Mouse (Mus musculus) spleen, postnatal 14 days (tissue): ENCODE measurements around the gene 5330417H12Rik.
A peak's percentile ranks its signal among the peaks of the same experiment; 100 is the strongest.

ENCODE experiments used
- DNase-seq, 2 experiments: peaks; one replicate each; pipeline ENCODE4 v3.0.0; 2021 to 2022; ENCODE audit warnings: low spot score in 2 of 2

Gene 5330417H12Rik

DNA sequence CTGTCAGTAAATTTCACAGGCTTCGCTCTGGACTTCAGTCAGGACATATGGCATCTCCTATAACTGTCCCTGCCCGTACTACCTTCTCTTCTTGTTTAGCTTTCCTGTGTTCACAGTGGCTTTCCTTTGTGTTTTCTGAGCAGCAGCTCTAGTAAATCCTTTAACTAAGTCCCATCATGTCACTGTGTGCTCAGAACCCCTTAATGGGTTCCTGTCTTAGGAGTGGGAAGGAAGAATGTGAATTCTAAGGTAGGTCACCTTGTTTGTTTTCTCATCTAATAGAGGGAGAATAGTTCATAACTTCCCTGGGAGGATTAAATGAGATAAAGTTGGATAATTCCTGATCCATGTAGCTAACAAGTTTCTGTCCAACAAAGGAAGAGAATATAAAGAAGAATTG is at the start of gene 5330417H12Rik:
TSS of gene 5330417H12Rik (minus strand) at position 101 of the 400 bp plus-strand sequence.
- no peak for DNase-seq

DNA sequence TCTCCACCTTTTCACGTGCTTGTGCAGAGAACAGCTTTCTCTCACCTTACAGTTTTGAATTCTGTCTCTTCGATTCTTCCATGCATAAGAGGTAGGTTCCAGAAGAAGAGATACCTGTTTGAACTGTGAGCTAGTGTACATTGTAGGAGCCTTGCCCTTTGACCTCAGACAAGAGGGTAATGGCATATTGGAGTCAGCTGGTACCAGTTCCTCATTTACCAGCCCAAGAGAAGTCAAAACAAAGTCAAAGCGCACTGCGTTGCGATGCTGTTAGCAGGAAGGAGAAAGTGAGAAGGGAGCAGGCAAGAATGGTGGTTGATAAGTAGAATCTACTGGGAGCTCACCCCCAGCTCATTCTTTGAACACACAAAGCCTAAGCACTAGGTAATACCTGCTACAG is 43.6 kb upstream of the 5330417H12Rik start:
- no peak for DNase-seq

GRCm38 (mm10) chr7:107666262-107666902 is 41.4 kb upstream of the 5330417H12Rik start:
- DNase-seq: no peak

DNA sequence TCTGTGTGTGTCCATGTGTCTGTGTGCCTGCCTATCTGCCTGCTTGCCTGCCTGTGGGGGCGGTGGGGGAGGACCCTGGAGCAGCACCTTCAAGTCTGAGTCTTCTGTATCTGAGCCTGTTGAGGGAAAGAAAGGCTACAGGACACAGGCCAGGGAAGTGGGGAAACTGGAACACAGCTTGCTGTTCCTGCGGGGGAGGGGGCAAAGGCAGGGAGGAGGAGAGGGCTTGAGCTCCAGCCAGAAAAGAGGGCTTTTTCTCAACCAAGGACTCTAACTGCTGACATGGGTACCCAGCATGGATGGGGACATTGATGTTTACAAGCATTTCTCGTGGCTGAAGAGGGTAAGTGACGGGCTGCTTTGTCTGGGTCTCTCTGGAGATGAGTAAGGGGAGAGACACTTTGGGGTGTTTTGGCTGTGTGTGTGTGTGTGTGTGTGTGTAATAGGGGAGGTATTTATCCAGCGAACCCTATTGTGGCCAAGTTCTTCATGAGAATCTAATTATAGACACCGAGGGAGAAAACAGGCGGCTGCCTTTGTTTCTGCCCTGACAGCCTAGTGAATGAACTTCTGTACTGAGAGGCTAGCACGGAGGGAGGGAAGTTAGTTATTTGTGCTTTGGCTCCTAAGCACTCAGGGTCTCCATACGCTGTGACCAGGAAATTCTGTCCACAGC is 40.8 kb upstream of the 5330417H12Rik start:
- no peak for DNase-seq

- no peak for DNase-seq
Measured at GRCm38 (mm10) chr7:107665221-107665585, 40.2 kb upstream of the 5330417H12Rik start.

DNA sequence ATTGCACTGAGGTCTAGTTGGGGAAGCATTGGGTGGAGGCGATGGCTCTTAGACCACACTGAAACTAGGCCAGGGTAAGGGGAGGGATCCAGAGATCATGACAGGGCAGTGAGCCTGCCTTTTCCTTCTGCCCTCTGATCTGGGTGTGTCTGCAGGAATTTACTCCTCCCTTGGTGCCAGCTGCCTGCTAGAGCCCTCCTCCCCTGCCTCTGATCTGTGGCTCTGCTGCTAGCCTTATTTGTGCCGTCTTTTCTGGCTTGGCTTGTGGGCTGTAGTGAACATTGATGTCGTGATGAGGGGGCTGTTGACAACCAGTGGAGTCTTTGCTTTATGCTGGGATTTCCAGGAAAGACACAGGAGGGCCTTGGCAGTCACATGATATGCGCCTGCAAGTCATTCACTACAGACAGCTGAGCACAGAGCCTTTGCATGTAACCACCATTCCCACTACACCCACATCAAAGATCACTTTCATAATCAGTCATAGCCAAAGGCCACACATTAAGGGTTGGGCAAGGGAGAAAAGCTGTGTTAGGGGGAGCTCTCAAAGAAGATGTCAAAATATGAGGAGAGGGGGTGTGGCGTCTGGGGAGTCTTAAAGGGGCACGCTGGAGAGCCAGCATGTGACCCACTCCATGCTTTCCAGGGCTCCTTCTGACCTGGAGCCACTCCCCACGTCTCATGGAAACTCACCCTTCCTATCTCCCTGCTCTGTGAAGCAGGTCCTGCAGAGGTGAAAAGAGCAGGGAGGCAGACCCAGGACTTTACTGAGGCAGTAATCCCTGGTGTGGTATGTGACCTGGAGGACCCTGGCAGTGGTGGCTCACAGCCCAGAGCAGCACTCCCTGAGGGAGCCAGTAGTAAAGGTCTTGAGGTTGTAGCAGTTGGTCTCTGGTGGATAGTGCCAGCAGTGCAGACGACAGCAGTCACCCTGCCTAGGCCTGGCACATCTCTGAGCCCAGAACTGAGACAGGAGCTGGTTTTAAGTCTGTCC is 39.4 kb upstream of the 5330417H12Rik start:
- DNase-seq: no peak

DNA sequence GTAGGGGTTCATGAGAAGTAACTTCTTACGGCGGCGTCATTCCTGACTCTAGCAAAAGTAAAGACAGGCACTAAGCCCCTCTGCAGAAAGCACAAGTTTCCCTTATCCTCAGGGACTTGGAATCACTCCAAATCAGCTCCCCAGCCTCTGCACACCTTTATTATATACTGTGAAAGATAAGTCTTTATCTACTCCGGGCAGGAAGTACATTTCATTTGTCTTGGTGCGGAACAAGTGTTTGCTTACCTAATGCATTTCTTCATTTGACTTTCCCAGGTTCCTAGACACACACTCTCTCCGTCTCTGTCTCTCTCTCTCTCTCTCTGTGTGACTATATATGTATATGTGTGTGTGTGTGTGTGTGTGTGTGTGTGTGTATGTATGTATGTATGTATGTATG is 38.7 kb upstream of the 5330417H12Rik start:
- DNase-seq: no peak

DNA sequence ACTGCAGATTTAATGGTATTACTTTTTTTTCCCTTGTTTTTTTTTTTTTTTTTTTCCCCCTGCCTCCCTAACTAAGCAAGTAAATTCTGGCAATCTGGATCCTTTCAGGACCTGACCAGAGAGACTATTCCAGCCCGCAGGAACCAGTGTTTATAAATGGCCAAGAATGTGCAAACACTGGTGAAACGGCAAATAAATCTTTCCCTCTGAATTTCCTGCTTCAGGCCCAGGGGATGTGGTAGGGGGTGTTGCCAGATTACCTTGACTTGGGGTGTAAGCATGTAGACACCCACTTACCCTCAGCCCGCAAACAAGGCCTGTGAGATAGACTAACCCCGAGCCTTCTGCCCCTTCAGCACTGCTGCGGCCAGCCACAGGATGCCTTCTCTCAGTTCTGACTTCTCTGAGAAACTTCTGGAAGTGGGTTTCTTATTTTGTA is 36.9 kb upstream of the 5330417H12Rik start:
- DNase-seq: no peak

- DNase-seq: peak in 1 of 2 experiments; percentile 42
Measured at GRCm38 (mm10) chr7:107661189-107661842, 36.4 kb upstream of the 5330417H12Rik start.

GRCm38 (mm10) chr7:107659186-107659918 is 34.4 kb upstream of the 5330417H12Rik start:
- DNase-seq: no peak

DNA sequence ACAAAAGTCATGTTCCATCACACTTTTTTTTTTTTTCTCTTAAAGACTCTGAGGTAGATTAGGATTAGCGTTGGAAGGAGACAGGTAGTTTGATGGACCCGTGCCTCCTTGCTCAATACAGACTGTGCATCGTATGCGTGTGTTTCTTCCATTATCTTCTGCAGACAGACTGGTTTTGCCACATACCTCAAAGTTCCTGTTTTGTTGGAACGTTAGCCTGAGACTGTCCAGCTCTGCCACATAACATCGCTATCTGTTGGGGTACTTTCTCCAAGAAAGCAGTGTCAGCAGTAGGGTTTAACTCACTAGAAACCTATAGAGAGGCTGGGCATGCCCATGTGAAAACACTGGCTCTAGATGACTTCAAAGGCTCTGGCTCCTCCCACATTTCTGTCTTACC is 31.5 kb upstream of the 5330417H12Rik start:
- no peak for DNase-seq

- no peak for DNase-seq
Measured at GRCm38 (mm10) chr7:107651821-107652220, 26.9 kb upstream of the 5330417H12Rik start.

- DNase-seq: no peak
Measured at GRCm38 (mm10) chr7:107649990-107650389, 25.0 kb upstream of the 5330417H12Rik start.

DNA sequence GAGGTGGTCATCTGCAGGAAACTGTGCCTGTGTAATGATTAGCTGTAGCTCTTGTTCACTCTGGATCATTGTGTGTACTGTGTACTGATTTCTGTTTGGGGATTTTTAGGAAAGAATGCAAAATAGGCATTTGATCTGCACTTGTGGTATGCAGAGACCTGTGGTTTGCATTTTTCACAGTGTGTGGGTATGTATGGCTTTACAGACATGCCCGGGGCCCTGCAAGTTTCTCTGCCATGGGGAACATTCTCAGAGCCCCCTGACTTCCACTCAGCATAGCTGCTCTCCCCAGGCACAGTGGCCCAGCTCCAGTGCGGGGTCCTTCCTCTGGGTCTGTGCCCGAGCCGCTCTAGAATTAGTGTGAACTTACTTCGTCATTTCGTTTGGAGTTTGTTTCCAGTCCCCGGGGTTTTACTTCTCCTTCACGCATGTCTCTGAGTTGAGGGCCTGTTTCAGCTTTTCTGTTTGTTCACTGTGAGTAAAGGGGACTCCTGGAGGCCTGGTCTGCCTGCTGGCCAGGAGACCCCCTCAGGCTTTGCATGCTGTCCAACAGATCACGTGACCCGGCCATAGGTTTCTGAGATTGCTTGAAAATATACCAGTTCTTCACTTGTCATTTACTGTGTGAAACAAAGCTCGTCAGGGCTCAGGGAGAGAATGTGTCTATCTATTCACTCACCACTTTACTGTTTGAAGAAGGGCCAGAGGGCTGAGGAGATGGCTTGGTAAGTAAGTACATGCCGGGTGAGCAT is 24.2 kb upstream of the 5330417H12Rik start:
- no peak for DNase-seq

GRCm38 (mm10) chr7:107644987-107645386 is 20.0 kb upstream of the 5330417H12Rik start:
- no peak for DNase-seq

- no peak for DNase-seq
Measured at GRCm38 (mm10) chr7:107642586-107643275, 17.8 kb upstream of the 5330417H12Rik start.

DNA sequence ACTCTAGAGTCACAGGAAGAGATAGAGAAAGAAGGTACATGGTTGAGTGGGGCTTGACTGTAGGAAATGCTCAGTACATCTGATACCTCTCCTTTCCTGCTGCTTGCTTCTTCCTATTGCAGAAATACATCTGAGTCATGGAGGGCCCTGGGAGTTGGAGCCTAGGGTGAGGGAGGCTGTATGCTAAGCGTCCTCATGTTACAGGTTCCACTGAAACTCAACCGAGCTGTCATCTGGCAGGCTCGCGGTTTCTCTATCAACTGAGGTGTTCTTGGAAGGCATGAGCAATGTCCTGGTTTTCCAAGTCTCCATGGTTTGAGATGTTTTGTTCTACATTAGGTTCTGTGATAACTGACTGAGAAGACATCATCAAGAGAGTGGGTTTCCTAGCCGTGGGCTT is 13.1 kb upstream of the 5330417H12Rik start:
- no peak for DNase-seq

- DNase-seq: no peak
Measured at GRCm38 (mm10) chr7:107637398-107637797, 12.4 kb upstream of the 5330417H12Rik start.

DNA sequence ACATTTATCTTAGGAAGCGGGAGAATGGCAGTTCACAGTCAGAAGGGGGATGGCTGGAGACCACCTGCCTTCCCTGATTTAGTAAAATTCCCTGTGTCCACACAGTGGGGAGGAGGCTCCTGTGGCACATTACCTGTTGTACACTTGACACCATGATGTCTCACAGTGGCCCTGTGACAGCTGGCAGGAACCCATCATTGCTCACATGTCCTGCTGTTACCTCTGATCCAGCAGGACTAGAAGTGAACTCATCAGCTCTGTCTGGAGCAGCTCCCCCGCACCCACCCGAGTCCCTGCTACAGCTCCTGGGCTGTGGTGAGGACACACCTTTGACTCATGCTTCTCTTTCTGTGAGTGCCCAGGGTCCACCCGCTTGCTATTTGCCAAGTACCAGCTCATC is 8.2 kb upstream of the 5330417H12Rik start:
- DNase-seq: no peak

DNA sequence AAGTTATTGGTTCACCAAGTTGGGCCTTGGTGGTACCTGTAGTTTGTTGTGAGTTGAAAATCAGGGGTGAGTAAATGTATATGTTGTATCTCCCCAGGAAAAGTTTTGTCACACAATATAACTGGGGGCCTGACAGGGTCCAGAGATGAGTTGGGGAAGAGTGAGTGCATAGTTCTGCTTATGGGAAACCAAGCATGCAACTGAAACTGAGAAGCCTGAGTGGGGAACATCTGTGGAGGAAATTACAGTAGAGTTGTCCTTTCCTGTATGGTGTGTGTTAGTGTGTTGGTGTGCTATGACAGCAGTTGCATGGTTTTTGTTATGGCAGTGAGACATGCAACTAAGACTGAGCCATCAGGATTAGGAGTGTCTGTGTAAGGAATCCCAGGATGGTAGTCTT is 3.4 kb upstream of the 5330417H12Rik start:
- no peak for DNase-seq
